Mouse (Mus musculus): ENCODE data around the gene Lamb2. TPM values are rescaled to one million over a fixed set of nuclear protein-coding genes. Genes with fewer than 3 reads are reported as not detected.

The Lamb2 gene
- polyA plus RNA-seq, 1 experiment, result 147 TPM

Other genes with a start within 250 kb of the Lamb2 start
- gene Dag1, start 215.8 kb upstream of the Lamb2 start, polyA plus RNA-seq (2012; rRNA removed), result 38.3 and 71.9 TPM in 2 replicates
- 32.8 and 39.3 TPM in 2 replicates for gene Nicn1, start 189.3 kb upstream of the Lamb2 start, polyA plus RNA-seq (2012; rRNA removed)
- 34.0 and 35.5 TPM in 2 replicates for gene Amt, start 182.9 kb upstream of the Lamb2 start, polyA plus RNA-seq (2012; rRNA removed)
- 304 and 339 TPM in 2 replicates for gene Rhoa, start 173.6 kb upstream of the Lamb2 start, polyA plus RNA-seq (2012; rRNA removed)
- gene Tcta, start 173.6 kb upstream of the Lamb2 start, polyA plus RNA-seq (2012; rRNA removed), result 80.0 and 107 TPM in 2 replicates
- gene Gpx1, start 140.8 kb upstream of the Lamb2 start, polyA plus RNA-seq (2012; rRNA removed), result 703 and 735 TPM in 2 replicates
- gene Usp4, start 131.9 kb upstream of the Lamb2 start, polyA plus RNA-seq (2012; rRNA removed), result 64.1 and 77.6 TPM in 2 replicates
- 0.22 and 0.39 TPM in 2 replicates for gene 1700102P08Rik, start 86.9 kb upstream of the Lamb2 start, polyA plus RNA-seq (2012; rRNA removed)
- 0.06 TPM in 2 replicates for gene Ccdc36, start 51.3 kb upstream of the Lamb2 start, polyA plus RNA-seq (2012; rRNA removed)
- gene BC048562, start 43.3 kb upstream of the Lamb2 start, polyA plus RNA-seq (2012; rRNA removed), result not detected in 2 replicates
- gene Ccdc71, start 19.2 kb upstream of the Lamb2 start, polyA plus RNA-seq (2012; rRNA removed), result 24.5 and 25.9 TPM in 2 replicates
- gene Klhdc8b, start 18.2 kb upstream of the Lamb2 start, polyA plus RNA-seq (2012; rRNA removed), result 83.4 and 103 TPM in 2 replicates
- gene Usp19, start 10.9 kb downstream of the Lamb2 start, polyA plus RNA-seq (2012; rRNA removed), result 133 and 144 TPM in 2 replicates
- 145 and 162 TPM in 2 replicates for gene Qars, start 28.0 kb downstream of the Lamb2 start, polyA plus RNA-seq (2012; rRNA removed)
- 81.8 and 89.8 TPM in 2 replicates for gene Qrich1, start 37.1 kb downstream of the Lamb2 start, polyA plus RNA-seq (2012; rRNA removed)
- 93.9 and 106 TPM in 2 replicates for gene Impdh2, start 80.5 kb downstream of the Lamb2 start, polyA plus RNA-seq (2012; rRNA removed)
- 26.2 and 33.6 TPM in 2 replicates for gene Ndufaf3, start 87.7 kb downstream of the Lamb2 start, polyA plus RNA-seq (2012; rRNA removed)
- 120 and 184 TPM in 2 replicates for gene Dalrd3, start 90.2 kb downstream of the Lamb2 start, polyA plus RNA-seq (2012; rRNA removed)
- gene Wdr6, start 99.0 kb downstream of the Lamb2 start, polyA plus RNA-seq (2012; rRNA removed), result 48.9 and 59.1 TPM in 2 replicates
- gene P4htm, start 117.9 kb downstream of the Lamb2 start, polyA plus RNA-seq (2012; rRNA removed), result 21.6 and 21.7 TPM in 2 replicates
- 41.1 and 46.2 TPM in 2 replicates for gene Arih2, start 169.7 kb downstream of the Lamb2 start, polyA plus RNA-seq (2012; rRNA removed)
- gene Slc25a20, start 182.4 kb downstream of the Lamb2 start, polyA plus RNA-seq (2012; rRNA removed), result 28.1 and 29.4 TPM in 2 replicates
- gene Prkar2a, start 209.6 kb downstream of the Lamb2 start, polyA plus RNA-seq (2012; rRNA removed), result 24.5 and 31.8 TPM in 2 replicates